Mouse (Mus musculus): ENCODE measurements around the gene Tarbp2. TPM values are rescaled to one million over a fixed set of nuclear protein-coding genes. Genes with fewer than 3 reads are reported as not detected.

Gene Tarbp2
- polyA plus RNA-seq, 1 experiment: 47.5 TPM

DNA sequence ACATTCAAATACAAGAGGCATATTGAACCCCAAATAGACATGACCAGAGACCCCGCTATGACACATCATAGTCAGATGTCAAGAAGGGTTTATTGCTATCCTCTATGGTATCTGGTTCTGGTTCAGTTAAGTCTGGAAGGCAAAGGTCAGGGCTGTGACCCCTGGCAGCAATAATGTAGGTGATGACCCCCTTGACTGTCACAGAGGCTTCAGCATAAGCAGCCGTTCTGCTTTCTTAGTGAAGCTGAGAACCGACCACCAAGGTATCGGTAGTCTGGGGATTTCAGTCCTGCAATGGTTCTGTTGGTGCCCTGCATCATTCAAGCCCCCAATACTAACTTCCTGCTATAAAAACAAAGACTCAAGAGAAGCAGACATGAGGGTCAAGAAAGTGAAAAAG, 13.6 kb downstream of the Tarbp2 start:
- Histone ChIP-seq H3K9ac (ENCODE audit: low read depth, poor library complexity, severe bottlenecking) (no peak overlapping the region), H3K27me3 (ENCODE audit: control insufficient read depth, insufficient read depth, low read length, poor library complexity, severe bottlenecking) (no peaks in the 10 kb centered on the region), H3K9me3 (replicated peaks; ENCODE audit: control insufficient read depth, insufficient read depth, low read length, poor library complexity, severe bottlenecking) (no peaks in the 10 kb centered on the region), H3K27ac (ENCODE audit: insufficient read depth, low read length) (no peak overlapping the region), H3K4me3 (ENCODE audit: low read depth, low read length) (no peak overlapping the region), H3K4me1 (ENCODE audit: control insufficient read depth, insufficient read depth, low read length) (no peaks in the 10 kb centered on the region), H3K36me3 (ENCODE audit: control insufficient read depth, insufficient read depth, low read length, poor library complexity, severe bottlenecking) (peaks cover under 1% of the 10 kb centered on the region)
- TF ChIP-seq EP300 (IDR thresholded peaks at IDR 0.05; ENCODE audit: insufficient read depth, low read depth, low read length): no peak
- TF ChIP-seq CTCF (IDR thresholded peaks at IDR 0.05; ENCODE audit: low read depth, low read length): no peak

DNA sequence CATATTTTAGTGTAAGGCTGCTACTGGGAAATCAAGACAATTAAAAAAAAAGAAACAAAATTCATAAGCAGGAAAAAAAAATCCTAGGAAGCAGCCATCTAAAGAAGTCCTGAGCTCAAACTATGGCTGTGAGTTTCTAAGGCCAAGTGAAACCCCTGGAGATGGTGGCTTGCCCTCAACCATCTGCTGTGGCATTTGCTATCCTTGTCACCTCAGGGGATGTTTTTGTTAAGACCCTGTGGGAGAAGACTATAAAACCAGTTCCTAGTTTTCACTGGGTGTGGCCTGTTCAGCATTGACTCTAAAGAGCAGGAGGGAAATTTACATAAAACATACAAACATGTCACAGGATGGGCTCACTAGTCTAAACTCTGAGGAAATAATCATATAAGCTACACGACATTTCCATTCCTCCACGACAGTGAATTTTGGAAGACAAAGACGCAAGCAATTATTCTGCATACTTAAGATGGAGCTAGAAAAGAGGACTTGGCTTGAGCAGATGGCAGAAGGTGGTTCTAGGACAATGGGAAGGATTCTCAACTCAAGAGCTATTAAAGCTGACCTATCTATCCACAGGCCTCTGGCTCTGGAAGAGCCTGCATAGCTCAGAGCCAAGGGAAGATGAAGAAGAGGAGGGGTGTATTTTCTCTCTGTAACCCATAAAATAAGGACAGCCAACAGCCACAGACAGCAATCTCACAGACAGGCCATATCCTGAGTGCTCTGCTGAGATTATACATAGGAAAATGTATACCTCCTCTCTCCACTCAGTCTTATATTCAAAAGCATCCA, 14.3 kb downstream of the Tarbp2 start:
- TF ChIP-seq CTCF (IDR thresholded peaks at IDR 0.05; ENCODE audit: low read depth, low read length): no peak
- no peak for TF ChIP-seq POLR2A (IDR thresholded peaks at IDR 0.05; ENCODE audit: insufficient read depth, low read length)
- H3K27ac ChIP-seq (ENCODE audit: insufficient read depth, low read length): no peak overlapping the region
- H3K4me1 ChIP-seq (ENCODE audit: control insufficient read depth, insufficient read depth, low read length): no peaks in the 10 kb centered on the region
- H3K27me3 ChIP-seq (ENCODE audit: control insufficient read depth, insufficient read depth, low read length, poor library complexity, severe bottlenecking): no peaks in the 10 kb centered on the region
- peaks cover 2% of the 10 kb centered on the region for H3K36me3 ChIP-seq (ENCODE audit: control insufficient read depth, insufficient read depth, low read length, poor library complexity, severe bottlenecking)
- H3K9me3 ChIP-seq (replicated peaks; ENCODE audit: control insufficient read depth, insufficient read depth, low read length, poor library complexity, severe bottlenecking): no peaks in the 10 kb centered on the region
- no peak overlapping the region for H3K9ac ChIP-seq (ENCODE audit: low read depth, poor library complexity, severe bottlenecking)
- H3K4me3 ChIP-seq (ENCODE audit: low read depth, low read length): no peak overlapping the region

DNA sequence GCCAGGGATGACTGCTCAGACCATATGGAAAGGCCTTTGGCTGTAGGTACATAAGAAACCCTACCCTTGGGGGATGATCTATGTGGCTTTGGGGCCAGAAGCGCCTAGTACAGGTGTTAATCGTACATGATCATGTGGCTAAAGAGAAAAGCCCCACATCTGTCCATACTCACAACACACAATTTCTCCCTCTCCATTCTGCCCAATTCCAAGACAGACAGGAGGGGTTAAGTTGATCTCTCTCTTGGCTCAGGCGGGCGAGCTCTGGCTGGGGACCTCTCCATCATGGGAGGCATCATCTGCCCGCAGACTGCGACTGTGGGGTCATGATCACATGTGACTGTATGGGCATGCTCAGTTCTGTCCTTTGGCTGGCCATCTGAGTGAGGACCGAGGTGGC, 15.9 kb downstream of the Tarbp2 start:
- H3K9ac ChIP-seq (ENCODE audit: low read depth, poor library complexity, severe bottlenecking): no peak overlapping the region
- no peaks in the 10 kb centered on the region for H3K9me3 ChIP-seq (replicated peaks; ENCODE audit: control insufficient read depth, insufficient read depth, low read length, poor library complexity, severe bottlenecking)
- H3K27ac ChIP-seq (ENCODE audit: insufficient read depth, low read length): no peak overlapping the region
- H3K4me1 ChIP-seq (ENCODE audit: control insufficient read depth, insufficient read depth, low read length): no peaks in the 10 kb centered on the region
- H3K27me3 ChIP-seq (ENCODE audit: control insufficient read depth, insufficient read depth, low read length, poor library complexity, severe bottlenecking): no peaks in the 10 kb centered on the region; the same call in 1 of the 2 replicates
- H3K4me3 ChIP-seq (ENCODE audit: low read depth, low read length): no peak overlapping the region
- peaks cover 2% of the 10 kb centered on the region for H3K36me3 ChIP-seq (ENCODE audit: control insufficient read depth, insufficient read depth, low read length, poor library complexity, severe bottlenecking)
- TF ChIP-seq CTCF (IDR thresholded peaks at IDR 0.05; ENCODE audit: low read depth, low read length) (no peak), POLR2A (IDR thresholded peaks at IDR 0.05; ENCODE audit: insufficient read depth, low read length) (no peak), EP300 (IDR thresholded peaks at IDR 0.05; ENCODE audit: insufficient read depth, low read depth, low read length) (no peak)

DNA sequence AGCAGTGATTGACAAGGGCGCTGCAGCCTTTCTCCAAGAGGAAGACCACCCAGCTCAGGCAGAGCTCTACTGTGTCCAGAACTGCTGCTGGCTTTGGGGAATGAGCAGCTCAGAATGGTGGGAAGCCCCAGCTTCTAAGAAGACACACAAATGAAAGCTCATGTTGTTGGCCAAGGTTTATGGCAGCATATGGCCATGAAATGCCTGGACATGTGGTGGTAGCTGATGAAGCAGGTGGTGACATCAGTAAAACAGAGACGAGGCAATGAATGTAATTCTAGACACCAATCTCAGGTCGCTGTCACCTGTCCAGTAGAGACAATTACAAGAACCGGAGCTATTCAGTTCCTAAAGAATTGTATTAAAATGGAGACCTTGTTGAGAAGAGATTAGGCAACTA, 26.8 kb downstream of the Tarbp2 start:
- H3K9me3 ChIP-seq (replicated peaks; ENCODE audit: control insufficient read depth, insufficient read depth, low read length, poor library complexity, severe bottlenecking): no peaks in the 10 kb centered on the region
- H3K36me3 ChIP-seq (ENCODE audit: control insufficient read depth, insufficient read depth, low read length, poor library complexity, severe bottlenecking): peaks cover 2% of the 10 kb centered on the region; the same call in 1 of the 2 replicates
- no peak overlapping the region for H3K27ac ChIP-seq (ENCODE audit: insufficient read depth, low read length)
- H3K4me3 ChIP-seq (ENCODE audit: low read depth, low read length): no peak overlapping the region
- H3K9ac ChIP-seq (ENCODE audit: low read depth, poor library complexity, severe bottlenecking): no peak overlapping the region
- no peaks in the 10 kb centered on the region for H3K4me1 ChIP-seq (ENCODE audit: control insufficient read depth, insufficient read depth, low read length)
- H3K27me3 ChIP-seq (ENCODE audit: control insufficient read depth, insufficient read depth, low read length, poor library complexity, severe bottlenecking): no peaks in the 10 kb centered on the region
- TF ChIP-seq EP300 (IDR thresholded peaks at IDR 0.05; ENCODE audit: insufficient read depth, low read depth, low read length): no peak
- no peak for TF ChIP-seq CTCF (IDR thresholded peaks at IDR 0.05; ENCODE audit: low read depth, low read length)
- no peak for TF ChIP-seq POLR2A (IDR thresholded peaks at IDR 0.05; ENCODE audit: insufficient read depth, low read length)

DNA sequence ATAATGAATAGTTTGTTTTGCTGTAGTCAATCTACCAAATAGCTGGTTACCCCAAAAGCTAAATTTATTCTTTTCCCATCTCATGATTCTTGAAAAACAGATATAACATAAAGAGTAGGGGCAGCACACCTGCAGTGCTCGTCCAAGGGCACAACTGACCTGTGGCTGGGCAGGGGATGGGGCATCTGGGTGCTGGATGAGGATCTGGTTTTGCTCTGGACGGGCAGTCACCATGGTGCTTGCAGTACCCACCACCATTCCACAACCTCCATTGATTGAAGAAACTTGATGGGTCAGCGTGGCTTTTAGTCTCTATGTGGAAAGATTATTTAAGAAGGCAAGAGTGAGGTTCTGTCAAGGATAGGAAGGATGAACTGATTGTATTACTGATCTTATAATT, 28.3 kb downstream of the Tarbp2 start:
- Histone ChIP-seq H3K4me3 (ENCODE audit: low read depth, low read length) (no peak overlapping the region), H3K4me1 (ENCODE audit: control insufficient read depth, insufficient read depth, low read length) (no peaks in the 10 kb centered on the region), H3K27me3 (ENCODE audit: control insufficient read depth, insufficient read depth, low read length, poor library complexity, severe bottlenecking) (no peaks in the 10 kb centered on the region), H3K9me3 (replicated peaks; ENCODE audit: control insufficient read depth, insufficient read depth, low read length, poor library complexity, severe bottlenecking) (no peaks in the 10 kb centered on the region), H3K9ac (ENCODE audit: low read depth, poor library complexity, severe bottlenecking) (no peak overlapping the region), H3K27ac (ENCODE audit: insufficient read depth, low read length) (no peak overlapping the region), H3K36me3 (ENCODE audit: control insufficient read depth, insufficient read depth, low read length, poor library complexity, severe bottlenecking) (peaks cover 2% of the 10 kb centered on the region; the same call in 1 of the 2 replicates)
- TF ChIP-seq EP300 (IDR thresholded peaks at IDR 0.05; ENCODE audit: insufficient read depth, low read depth, low read length) (no peak), CTCF (IDR thresholded peaks at IDR 0.05; ENCODE audit: low read depth, low read length) (no peak), POLR2A (IDR thresholded peaks at IDR 0.05; ENCODE audit: insufficient read depth, low read length) (no peak)

DNA sequence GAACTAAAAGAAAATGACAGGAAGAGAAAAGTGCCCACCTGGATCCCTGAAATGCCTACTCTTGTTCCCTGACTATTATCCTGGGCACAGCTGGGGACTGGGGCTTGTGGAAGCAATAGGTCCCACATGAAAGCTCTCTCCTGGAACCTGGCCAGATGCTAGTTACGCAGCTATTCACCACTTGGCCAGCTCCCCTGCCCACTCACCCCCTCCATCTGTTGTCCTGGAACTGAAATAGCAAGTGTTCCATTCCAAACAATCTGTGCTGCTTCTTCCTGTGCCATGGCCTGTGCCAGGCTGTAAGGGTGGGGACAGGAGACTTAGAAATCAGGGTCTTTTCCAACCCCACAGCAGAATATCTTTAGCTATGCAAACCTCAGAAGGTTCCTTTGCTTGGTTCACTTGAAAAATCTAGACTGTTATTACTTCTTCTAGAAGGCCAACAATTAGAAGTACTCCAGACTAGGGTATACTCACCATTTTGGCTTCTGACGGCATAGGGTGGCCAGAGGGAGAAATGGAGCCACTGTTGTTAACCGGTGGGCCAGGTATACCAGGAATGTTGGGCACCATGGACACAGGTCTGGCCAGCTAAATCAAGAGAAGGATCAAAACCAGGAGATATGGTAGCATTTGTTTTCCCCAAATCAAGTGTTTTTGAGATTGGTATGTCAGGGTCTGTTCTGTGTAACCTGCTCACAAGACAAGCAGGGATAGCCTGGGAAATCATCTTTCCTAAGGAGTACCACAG, 28.9 kb downstream of the Tarbp2 start:
- no peak for TF ChIP-seq POLR2A (IDR thresholded peaks at IDR 0.05; ENCODE audit: insufficient read depth, low read length)
- no peak for TF ChIP-seq EP300 (IDR thresholded peaks at IDR 0.05; ENCODE audit: insufficient read depth, low read depth, low read length)
- no peak for TF ChIP-seq CTCF (IDR thresholded peaks at IDR 0.05; ENCODE audit: low read depth, low read length)
- Histone ChIP-seq H3K36me3 (ENCODE audit: control insufficient read depth, insufficient read depth, low read length, poor library complexity, severe bottlenecking) (peaks cover 2% of the 10 kb centered on the region), H3K27ac (ENCODE audit: insufficient read depth, low read length) (no peak overlapping the region), H3K9me3 (replicated peaks; ENCODE audit: control insufficient read depth, insufficient read depth, low read length, poor library complexity, severe bottlenecking) (no peaks in the 10 kb centered on the region), H3K27me3 (ENCODE audit: control insufficient read depth, insufficient read depth, low read length, poor library complexity, severe bottlenecking) (no peaks in the 10 kb centered on the region), H3K9ac (ENCODE audit: low read depth, poor library complexity, severe bottlenecking) (no peak overlapping the region), H3K4me1 (ENCODE audit: control insufficient read depth, insufficient read depth, low read length) (no peaks in the 10 kb centered on the region), H3K4me3 (ENCODE audit: low read depth, low read length) (no peak overlapping the region)
